Mouse (Mus musculus) mesoderm, embryonic 11.5 days (tissue): ENCODE measurements at regions not wholly inside any gene's neighbourhood (a gene's known extent, or its start where the extent isn't known, plus 50 kb on each side); places are given as distances from the start of the nearest gene placed in this dataset.

Source experiments
- DNase-seq: peaks from one replicate; pipeline ENCODE4 v3.0.0-alpha.2; 2012; ENCODE audit warnings: low read depth, low spot score

DNA sequence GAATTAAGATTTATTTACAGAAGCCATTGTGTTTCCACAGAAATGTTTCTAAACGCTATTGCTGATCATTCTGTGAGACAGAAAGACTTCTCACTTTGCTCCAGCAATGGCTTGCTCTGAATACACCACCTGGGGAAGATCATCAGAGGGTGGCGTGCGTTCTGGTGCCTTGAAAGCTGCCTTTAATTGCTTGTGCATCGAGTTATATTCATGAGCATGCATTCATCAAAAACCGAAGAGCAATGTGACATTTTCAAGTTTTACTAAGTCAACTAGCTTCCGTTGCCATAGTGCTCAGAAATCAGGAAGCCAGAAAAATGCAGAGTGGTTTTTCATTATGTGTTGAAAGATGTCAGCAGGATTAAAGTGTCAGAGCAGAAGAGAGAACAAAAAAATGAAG is 85.0 kb upstream of the Pcdh18 start:
- no peak for DNase-seq

DNA sequence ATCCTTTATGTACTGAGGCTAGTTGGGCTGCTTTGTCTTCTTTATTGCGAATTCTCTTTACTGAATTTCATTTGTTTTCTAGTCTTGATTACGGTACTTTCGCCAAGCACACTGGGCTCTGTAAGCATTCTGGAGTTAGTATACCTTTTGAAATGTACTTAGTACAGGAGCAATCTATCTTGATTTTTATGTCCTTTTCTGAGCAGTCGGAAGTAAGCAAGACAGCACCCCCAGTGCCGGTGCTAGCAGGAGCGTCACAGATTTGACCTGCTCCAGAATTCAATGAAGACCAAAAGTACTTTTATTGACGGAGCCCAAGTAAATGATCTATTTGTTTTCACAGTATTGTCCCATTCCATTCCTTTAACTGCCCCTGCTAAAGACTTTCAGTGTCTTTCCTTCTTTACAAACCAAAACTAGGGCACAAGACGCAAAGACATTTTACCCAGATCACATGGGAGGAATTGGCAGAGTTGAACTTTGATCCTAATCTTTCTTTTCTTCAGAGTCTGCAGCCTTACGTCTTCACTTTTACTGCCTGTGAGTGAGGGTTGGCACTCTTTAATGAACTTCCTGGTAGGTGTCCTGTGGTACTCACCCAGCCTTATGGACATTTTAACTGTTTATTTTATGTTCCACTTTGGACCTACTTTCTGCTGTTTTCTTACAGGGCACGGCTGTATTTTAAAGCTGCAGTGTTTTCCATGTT is 83.5 kb upstream of the Pcdh18 start:
- no peak for DNase-seq

DNA sequence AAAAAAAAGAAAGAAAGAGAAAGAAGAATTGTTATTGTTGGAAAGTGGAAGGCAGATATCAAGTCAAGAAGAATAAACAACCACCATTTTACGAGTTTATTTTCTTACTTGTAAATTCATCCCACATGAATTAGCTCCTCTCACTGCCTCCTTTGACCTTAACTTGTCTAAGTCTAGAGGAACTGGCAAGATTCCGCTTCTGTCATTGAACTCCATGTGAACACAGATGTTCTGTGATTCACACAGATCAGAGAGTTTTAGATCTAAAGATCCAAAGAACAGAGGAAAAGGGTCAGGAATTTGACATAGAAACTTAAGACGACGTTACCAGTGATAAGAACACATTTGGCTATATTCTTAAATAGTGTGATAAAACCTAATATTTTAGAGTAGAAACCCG is 57.3 kb upstream of the Pcdh18 start:
- no peak for DNase-seq

DNA sequence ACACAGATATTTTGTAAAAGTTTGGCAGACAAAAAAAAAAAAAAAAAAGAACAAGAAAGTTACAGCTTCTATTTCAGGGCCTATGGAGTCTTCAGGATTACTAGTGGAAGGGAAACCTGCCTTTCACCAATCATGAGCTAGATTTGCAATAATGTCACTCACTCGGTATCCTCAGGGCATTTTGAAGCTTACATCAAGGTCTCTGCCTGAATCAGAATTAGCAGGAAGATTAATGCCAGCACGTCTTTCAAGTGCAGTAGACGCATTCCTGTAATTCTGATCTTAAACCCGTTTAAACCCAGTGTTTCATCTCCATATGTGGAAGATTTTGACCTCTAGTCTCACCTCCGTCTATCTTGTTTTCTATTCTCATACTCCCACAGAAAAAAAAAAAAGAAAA is 50.6 kb upstream of the Pcdh18 start:
- DNase-seq = peak; percentile 51

DNA sequence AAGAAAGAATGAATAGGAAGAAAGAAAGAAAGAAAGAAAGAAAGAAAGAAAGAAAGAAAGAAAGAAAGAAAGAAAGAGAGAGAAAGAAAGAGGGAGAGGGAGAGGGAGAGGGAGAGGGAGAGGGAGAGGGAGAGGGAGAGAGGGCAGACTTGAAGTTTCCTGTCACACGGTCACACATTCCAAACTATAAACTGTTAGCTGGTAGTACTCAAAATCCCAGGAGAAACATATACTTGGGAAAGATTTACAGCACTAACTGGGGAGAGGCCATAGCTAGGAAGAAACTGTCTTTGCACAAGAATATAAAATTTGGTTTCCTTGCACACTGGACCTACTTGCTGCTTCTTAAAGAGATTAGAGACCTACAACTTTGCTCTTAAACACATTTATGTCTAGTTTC is 50.2 kb upstream of the Pcdh18 start:
- peak; percentile 47 for DNase-seq
